Mouse (Mus musculus) ES-CJ7 (cell line): ENCODE data around the gene Cish.
"Not testable (repeated sequence)": the region's sequence is repeated elsewhere in the genome, so short reads cannot be mapped to it uniquely, and the experiment has no call there.

Experiments
- DNase-seq: peaks from one replicate; pipeline ENCODE4 v3.0.0; 2011; ENCODE audit warnings: low read depth, low spot score

The Cish gene

DNA sequence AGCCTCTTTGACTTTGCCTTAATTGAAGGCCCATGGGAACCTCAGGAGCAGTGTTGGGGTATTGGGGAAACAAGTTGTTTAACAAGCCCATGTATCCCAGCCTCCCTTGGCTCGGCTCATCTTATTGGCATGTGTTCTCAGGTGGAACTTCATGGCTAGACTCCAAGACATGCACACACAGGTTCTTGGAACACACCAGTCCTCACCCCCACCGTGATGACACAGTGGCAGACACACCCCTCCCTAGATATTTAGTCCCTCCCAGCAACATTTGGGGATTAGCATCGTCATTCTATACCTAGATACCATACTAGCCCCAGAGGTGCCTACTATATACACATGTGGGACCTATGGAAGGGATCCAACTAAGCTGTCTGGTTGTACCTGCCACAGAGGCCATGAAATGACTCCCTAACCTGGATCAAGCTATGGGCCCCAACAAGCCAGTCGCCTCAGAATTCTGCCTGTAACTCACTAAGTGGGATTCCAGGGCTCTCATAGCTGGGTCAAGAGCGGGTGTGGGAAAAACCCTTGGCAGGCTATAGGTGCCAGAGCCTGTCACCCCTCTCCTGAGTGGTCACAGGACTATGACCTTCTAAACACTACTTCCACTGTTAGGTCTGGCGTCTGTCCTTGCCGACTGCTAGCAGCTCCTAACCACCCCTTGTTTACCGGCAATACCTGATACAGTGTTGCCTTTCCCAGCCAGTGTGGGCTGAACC lies 2.4 kb downstream of the Cish start:
- no peak for DNase-seq

DNA sequence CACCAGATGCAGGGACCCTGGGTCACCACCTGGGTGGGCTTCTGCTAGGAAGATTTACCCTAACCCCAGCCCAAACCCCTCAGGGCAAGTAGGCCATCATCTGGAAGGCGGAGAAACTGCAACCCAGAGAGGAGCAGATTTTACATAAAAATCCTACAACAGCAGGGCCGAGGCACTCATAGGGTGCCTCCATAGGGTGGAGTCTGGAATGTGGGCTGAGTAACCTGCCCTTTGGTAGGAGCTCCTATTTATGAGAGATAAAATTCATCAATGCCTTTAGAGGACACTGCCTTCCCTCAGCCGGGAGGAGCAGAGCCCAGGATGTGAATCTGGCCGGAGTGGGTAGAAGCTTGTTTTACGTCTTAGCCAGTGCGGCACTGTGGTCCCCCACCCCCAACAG lies 3.0 kb downstream of the Cish start:
- peak; percentile 28 for DNase-seq

- DNase-seq, result no peak
These were observed 4.0 kb downstream of the Cish start for GRCm38 (mm10) chr9:107299783-107300182.

DNA sequence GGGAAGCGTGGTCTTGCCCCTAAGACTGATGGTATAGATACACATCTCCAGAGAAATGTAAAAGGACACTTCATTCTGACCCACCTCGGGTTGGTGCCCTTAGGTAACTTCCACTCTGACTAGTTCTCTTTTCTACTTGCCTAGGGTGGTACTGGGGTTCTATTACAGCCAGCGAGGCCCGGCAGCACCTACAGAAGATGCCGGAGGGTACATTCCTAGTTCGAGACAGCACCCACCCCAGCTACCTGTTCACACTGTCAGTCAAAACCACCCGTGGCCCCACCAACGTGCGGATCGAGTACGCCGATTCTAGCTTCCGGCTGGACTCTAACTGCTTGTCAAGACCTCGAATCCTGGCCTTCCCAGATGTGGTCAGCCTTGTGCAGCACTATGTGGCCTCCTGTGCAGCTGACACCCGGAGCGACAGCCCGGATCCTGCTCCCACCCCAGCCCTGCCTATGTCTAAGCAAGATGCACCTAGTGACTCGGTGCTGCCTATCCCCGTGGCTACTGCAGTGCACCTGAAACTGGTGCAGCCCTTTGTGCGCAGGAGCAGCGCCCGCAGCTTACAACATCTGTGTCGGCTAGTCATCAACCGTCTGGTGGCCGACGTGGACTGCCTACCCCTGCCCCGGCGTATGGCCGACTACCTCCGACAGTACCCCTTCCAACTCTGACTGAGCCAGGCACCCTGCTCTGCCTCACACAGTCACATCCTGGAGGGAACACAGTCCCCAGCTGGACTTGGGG lies 4.6 kb downstream of the Cish start:
- no peak for DNase-seq

GRCm38 (mm10) chr9:107301554-107302331 lies 5.9 kb downstream of the Cish start:
- no peak for DNase-seq

GRCm38 (mm10) chr9:107302592-107302991 lies 6.8 kb downstream of the Cish start:
- DNase-seq, result no peak

- DNase-seq, result no peak
These were observed 7.4 kb downstream of the Cish start for GRCm38 (mm10) chr9:107303121-107303820.

- DNase-seq, result no peak
These were observed 8.1 kb downstream of the Cish start for GRCm38 (mm10) chr9:107303900-107304299.

GRCm38 (mm10) chr9:107304383-107304782 lies 8.6 kb downstream of the Cish start:
- no peak for DNase-seq

GRCm38 (mm10) chr9:107305012-107305411 lies 9.2 kb downstream of the Cish start:
- DNase-seq, result no peak

DNA sequence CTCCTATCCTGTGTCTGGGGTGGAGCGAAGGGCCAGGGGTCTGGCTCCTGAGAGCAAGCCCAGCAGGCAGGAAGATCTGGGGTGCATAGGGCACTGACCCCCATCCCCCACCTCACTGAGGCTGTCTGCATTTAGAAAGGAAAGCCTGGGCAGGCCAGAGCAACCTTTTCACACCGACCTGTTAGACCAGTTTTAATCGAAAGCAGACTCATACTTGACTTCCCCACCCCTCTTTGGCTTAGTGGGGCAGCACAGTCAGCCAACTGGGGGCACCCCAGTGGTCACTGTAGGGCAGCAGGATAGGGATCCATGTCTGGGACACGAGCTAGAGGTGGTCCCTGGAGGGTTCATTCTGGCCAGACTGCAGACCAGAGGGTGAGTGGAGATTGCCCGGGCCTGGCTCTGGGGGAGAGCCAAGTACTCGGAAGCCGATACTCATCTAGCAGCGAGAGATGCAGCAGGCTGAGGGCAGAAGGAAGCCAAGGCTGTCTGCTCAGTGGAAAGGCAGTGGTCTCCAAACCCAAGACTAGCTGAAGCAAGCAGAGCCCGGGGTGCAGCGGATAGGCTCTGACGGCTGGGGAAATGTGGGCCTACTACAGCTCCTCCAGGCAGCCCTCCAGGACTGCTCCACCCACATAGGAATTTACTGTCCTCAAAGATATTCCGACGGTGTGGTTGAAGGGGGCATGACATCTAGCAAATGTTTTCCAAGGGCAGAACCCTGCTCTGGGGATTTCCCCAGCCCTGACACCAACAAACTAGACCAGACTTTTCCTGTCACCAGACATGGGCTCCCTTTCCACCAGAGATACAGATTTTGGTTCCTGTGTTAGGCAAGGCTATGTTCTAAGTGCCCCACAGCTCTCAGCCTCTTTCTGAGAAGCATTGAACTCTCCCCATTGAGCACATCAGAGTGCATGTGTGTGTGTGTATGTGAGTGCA lies 10.0 kb downstream of the Cish start:
- no peak for DNase-seq

DNA sequence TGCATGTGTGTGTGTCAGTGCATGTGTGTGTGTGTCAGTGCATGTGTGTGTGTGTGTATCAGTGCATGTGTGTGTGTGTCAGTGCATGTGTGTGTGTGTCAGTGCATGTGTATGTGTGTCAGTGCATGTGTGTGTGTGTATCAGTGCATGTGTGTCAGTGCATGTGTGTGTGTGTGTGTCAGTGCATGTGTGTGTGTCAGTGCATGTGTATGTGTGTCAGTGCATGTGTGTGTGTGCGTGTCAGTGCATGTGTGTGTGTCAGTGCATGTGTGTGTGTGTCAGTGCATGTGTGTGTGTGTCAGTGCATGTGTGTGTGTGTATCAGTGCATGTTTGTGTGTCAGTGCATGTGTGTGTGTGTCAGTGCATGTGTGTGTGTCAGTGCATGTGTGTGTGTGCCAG lies 10.8 kb downstream of the Cish start:
- DNase-seq, result not testable (repeated sequence)

DNA sequence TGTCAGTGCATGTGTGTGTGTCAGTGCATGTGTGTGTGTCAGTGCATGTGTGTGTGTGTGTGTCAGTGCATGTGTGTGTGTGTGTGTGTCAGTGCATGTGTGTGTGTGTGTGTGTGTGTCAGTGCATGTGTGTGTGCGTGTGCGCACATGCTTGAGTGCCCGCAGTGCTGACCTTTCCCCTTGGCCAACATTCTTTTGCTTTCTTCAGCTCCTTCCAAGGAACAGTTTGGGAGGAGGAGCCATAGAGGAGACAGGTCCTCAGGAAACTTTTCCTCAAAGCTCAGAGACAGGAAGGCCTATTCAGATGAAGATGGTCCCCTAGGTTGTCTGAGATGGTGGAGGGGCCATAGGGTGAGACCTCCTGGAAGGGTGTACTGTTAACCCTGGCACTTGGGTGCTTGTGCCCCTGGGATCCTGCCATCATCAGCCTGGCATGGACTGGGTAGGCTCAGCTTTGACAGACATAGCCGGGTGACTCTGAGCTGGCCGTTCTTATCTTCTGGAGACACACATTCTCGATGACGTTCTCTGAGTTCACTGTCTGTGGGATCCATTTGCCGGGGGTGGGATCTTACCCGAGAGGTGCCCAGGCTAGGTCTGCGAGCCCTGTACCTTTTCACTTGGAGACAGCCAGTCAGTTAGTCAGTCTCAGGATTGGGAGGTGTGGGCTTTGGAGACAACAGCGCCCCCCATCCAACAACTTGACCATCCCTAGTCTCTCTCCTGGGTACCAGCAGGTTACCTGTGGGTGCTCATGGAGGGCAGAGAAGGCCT lies 11.5 kb downstream of the Cish start:
- DNase-seq, result no peak

DNA sequence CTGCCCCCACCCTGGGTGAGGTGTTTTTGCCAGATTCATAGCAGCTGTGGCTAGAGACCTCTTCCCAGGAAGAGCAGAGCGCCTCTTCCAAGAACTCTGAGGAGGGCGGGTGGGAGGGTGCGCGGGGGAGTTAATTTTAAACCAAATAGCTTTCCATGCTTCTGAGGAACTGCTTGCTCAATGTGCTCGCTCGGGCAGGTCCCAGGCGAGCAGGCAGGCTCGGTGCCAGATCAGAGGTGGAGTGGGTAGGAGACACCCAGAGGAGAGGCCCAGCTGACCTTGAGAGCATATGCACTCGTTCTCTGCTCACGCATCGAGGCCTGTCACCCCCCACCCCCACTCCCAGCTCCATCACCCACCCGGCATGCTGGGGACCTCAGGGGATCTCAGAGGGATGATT lies 12.1 kb downstream of the Cish start:
- DNase-seq, result no peak

GRCm38 (mm10) chr9:107308346-107309000 lies 12.6 kb downstream of the Cish start:
- no peak for DNase-seq

DNA sequence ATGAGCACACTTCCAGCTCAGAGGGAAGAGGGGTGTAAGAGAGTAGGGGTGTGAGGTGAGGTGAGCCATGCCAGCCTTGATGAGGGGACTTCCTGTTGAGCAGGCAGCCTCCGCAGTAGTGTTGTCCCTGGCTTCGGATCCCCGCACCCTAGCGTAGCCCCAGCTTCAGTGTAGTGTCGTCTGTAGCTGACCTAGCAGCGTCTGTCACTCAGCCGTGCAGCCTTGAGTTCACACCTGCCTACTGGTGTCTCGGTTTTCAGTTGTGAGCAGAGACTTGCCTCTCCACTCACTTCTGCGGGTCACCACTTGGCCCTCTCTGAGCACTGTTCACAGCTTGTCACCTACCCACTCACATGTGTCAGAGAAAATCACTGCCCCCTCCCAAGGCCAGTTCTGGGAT lies 13.3 kb downstream of the Cish start:
- no peak for DNase-seq

DNA sequence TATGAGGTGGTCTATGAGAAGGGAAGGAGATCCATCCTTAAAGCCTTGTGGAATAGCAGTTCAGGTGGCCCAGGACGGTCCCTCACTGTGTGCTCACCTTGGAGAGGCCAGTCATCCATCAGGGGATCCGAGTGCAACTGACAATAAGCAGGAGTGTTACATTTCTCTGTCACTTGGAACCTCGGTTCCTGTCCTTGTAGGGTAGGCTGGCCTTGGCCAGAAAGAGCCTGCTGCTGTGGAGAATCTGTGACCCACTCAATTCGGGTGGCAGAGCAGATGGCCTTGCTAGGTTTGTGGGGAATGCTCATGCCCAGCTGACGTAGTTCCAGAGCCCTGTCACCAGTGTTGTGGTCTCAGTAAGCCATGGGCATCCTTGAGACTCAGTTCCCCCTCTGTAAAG lies 13.8 kb downstream of the Cish start:
- DNase-seq, result no peak

DNA sequence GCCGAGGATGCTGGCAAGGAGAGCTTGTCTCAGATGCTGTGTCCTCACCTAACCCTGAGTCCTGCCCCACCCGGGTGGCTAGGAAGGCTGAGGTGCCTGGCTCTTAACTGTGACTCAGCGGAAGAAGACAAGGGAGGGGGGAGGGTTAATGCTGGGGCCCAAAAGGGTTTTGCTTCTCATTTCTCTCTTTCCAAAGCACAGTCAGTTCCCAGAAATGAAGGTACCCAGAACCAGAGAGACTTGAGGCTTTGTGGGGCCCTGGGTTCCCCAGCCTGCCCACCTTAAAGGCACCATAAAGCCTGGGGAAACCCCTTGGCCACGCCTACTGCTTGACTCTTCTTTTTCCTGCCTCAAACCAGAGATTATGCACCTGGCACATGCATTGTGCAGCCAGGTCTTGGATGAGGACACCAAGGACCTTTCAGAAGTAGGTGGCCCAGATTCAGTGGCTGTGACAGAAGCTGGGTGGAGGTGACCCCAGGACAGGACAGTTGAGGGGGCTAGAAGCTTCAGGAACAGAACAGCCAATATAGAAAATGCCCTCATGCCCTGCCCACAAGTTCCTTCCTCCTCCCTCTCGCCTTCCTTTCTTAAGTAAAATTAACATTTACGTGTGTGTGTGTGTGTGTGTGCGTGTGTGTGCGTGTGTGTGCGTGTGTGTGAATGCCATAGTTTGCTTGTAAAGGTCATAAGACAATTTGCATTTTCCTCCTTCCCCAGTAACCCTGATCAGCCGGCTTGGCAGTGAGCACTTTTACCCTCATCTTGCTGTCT lies 17.2 kb downstream of the Cish start:
- no peak for DNase-seq

DNA sequence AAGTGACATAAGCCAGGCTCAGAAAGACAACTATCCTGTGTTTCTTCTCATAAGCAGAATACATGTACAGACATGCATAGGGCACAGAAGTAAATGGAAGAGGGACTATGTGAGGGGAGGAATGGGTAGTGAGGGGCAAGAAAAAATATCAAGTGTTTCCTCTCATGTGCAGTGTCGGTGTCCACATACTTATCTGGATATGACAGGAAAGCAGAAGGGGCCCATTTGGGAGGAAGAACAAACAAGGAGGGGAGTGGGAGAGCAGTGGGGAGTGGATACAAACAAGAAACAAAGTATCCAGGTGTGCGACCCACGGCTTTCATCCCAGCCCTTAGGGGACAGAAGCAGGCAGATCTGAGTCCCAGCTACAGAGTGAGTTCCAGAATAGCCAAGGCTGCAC lies 18.1 kb downstream of the Cish start:
- no peak for DNase-seq
